Mouse (Mus musculus) limb, embryonic 14.5 days (tissue): ENCODE data around the gene Gm37419. TPM values are rescaled to one million over a fixed set of nuclear protein-coding genes. Genes with fewer than 3 reads are reported as not detected.

Experiments
- ATAC-seq: fragments of 200-750 bp; cut with Nextera tagmentation; 2 replicates; pipeline ENCODE4 v1.8.0; 2017; ENCODE audit warnings: low read depth, moderate number of reproducible peaks, moderate TSS enrichment; ENCODE audit not compliant: low FRiP score
- DNase-seq: peaks from one replicate; pipeline ENCODE4 v3.0.0-alpha.2; 2015; ENCODE audit warnings: low spot score
- H3K27ac ChIP-seq: fragments of 300-500 bp; sonication (generic); replicated peaks from 2 replicates; pipeline ENCODE4 v1.5.1; 2014; ENCODE audit warnings: low read depth, mild to moderate bottlenecking, low read length, moderate library complexity, mixed read lengths
- H3K27me3 ChIP-seq: fragments of 300-500 bp; sonication (generic); 2 replicates; pipeline ENCODE4 v1.6.1; 2014; ENCODE audit warnings: low read length, mixed read lengths; ENCODE audit not compliant: control insufficient read depth, insufficient read depth
- H3K36me3 ChIP-seq: fragments of 300-500 bp; sonication (generic); 2 replicates; pipeline ENCODE4 v1.6.1; 2014; ENCODE audit warnings: mild to moderate bottlenecking, low read length, moderate library complexity, mixed read lengths; ENCODE audit not compliant: control insufficient read depth, insufficient read depth
- H3K4me1 ChIP-seq: fragments of 300-500 bp; sonication (generic); 2 replicates; pipeline ENCODE4 v1.6.1; 2014; ENCODE audit warnings: antibody characterized with exemption, low read length, mixed read lengths; ENCODE audit not compliant: control insufficient read depth, insufficient read depth
- H3K4me2 ChIP-seq: fragments of 300-500 bp; sonication (generic); replicated peaks from 2 replicates; pipeline ENCODE4 v1.6.1; 2014; ENCODE audit warnings: low read depth, mild to moderate bottlenecking, low read length, moderate library complexity; ENCODE audit not compliant: severe bottlenecking
- H3K4me3 ChIP-seq: fragments of 300-500 bp; sonication (generic); replicated peaks from 2 replicates; pipeline ENCODE4 v1.5.1; 2014; ENCODE audit warnings: low read length
- H3K9ac ChIP-seq: fragments of 300-500 bp; sonication (generic); 2 replicates; pipeline ENCODE4 v1.6.1; 2014; ENCODE audit warnings: mild to moderate bottlenecking, low read depth, low read length, moderate library complexity; ENCODE audit not compliant: severe bottlenecking
- H3K9me3 ChIP-seq: fragments of 300-500 bp; sonication (generic); 2 replicates; pipeline ENCODE4 v1.6.1; 2016; ENCODE audit warnings: low read length; ENCODE audit not compliant: control insufficient read depth
- POLR2A ChIP-seq: fragments of 200-500 bp; IDR thresholded peaks from 2 replicates; pipeline ENCODE4 v1.8.0; 2012; ENCODE audit warnings: inconsistent platforms, mild to moderate bottlenecking, moderate library complexity, borderline replicate concordance; ENCODE audit not compliant: insufficient read depth, insufficient read length; ENCODE audit errors: extremely low read depth
- WGBS: fragments of 180-500 bp; shearing (Covaris S2); extraction: QIAGEN DNeasy Blood & Tissue Kit; methylation state at CpG from one replicate; pipeline ENCODE4 v1.1.7; 2014; 5-methylcytosine and 5-hydroxymethylcytosine counted together
- polyA plus RNA-seq, 2 experiments: library from polyadenylated mRNA; depleted of rRNA in 1 of 2; stranded (reverse) in 1 of 2; unstranded in 1 of 2; fragments of >200 nt; fragmentation: Nextera tagmentation in 1 of 2; extraction: Ambion mirVana in 1 of 2; gene quantifications; 2 replicates each; pipeline versions ENCODE4 v1.2.1 to v1.2.3; 2012 to 2014

Gm37419 gene
- polyA plus RNA-seq, 2 experiments, result not detected

- DNase-seq (no peak), ATAC-seq (no peak)
- WGBS, result 59% methylated on average over 6 of the region's 6 CpGs
- Histone ChIP-seq H3K36me3 (no peaks in the 10 kb centered on the region), H3K4me3 (no peak overlapping the region), H3K9ac (no peak overlapping the region), H3K27ac (no peak overlapping the region), H3K4me2 (no peak overlapping the region), H3K4me1 (peaks cover 10% of the 10 kb centered on the region), H3K27me3 (no peaks in the 10 kb centered on the region), H3K9me3 (no peaks in the 10 kb centered on the region)
- TF ChIP-seq POLR2A, result no peak
Measured at GRCm38 (mm10) chr16:23997912-23998311, 9.6 kb downstream of the Gm37419 start.

DNA sequence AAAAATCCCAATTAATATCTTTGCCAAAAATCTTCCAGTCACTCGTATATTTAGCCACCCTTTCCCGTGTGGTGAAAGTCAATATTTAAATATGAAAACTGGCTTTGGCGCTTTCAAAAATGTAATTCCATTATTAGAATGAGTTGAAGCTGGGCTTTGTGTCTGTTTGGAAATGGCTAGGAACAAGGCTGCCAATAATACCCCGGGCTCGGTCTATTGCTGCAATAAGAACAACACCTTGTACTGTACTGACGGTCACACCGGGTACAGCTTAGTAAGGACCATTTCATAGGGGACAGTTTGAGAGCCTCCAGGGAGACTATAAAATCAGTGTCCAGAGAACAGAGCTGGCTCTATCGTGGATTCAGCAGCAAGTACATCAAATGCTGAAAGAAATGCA lies 17.6 kb downstream of the Gm37419 start:
- 78% methylated on average over 8 of the region's 8 CpGs for WGBS
- Histone ChIP-seq H3K9me3 (no peaks in the 10 kb centered on the region), H3K4me1 (no peaks in the 10 kb centered on the region), H3K36me3 (no peaks in the 10 kb centered on the region), H3K4me2 (no peak overlapping the region), H3K4me3 (no peak overlapping the region), H3K27ac (no peak overlapping the region), H3K9ac (no peak overlapping the region), H3K27me3 (no peaks in the 10 kb centered on the region)
- DNase-seq (no peak), ATAC-seq (no peak)
- TF ChIP-seq POLR2A, result no peak

DNA sequence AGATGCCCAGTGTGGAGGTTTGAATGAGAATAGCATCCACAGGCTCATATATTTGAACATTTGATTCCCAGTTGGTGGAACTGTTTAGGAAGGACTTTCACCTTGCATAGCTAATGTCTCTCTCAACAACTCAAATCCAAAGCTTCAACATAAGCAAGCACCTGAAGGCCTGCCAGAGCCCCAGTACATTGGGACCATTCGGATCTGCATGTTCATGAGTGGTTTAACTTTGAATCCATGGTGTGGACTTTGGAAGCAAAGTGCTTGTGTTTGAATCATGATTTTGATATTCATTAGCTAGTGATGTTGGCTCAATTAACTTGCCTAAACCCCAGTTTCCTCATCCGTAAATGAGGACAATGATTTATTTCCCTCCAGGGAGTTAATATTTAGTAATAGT lies 21.6 kb downstream of the Gm37419 start:
- no peaks in the 10 kb centered on the region for H3K4me1 ChIP-seq
- H3K9me3 ChIP-seq, result no peaks in the 10 kb centered on the region
- no peak for TF ChIP-seq POLR2A
- no peak overlapping the region for H3K9ac ChIP-seq
- no peak for ATAC-seq
- H3K4me2 ChIP-seq, result no peak overlapping the region
- no peaks in the 10 kb centered on the region for H3K36me3 ChIP-seq
- no peak overlapping the region for H3K27ac ChIP-seq
- H3K27me3 ChIP-seq, result no peaks in the 10 kb centered on the region
- DNase-seq, result no peak
- 89% methylated on average over 2 of the region's 2 CpGs for WGBS
- no peak overlapping the region for H3K4me3 ChIP-seq

GRCm38 (mm10) chr16:24011306-24011705 lies 23.0 kb downstream of the Gm37419 start:
- no peak for TF ChIP-seq POLR2A
- 59% methylated on average over 3 of the region's 3 CpGs for WGBS
- Histone ChIP-seq H3K27ac (no peak overlapping the region), H3K27me3 (no peaks in the 10 kb centered on the region), H3K4me1 (no peaks in the 10 kb centered on the region), H3K9me3 (no peaks in the 10 kb centered on the region), H3K9ac (no peak overlapping the region), H3K4me3 (no peak overlapping the region), H3K4me2 (no peak overlapping the region), H3K36me3 (no peaks in the 10 kb centered on the region)
- ATAC-seq (no peak), DNase-seq (no peak)

GRCm38 (mm10) chr16:24012066-24012465 lies 23.8 kb downstream of the Gm37419 start:
- Histone ChIP-seq H3K4me1 (no peaks in the 10 kb centered on the region), H3K27me3 (no peaks in the 10 kb centered on the region)
- no peak for TF ChIP-seq POLR2A

GRCm38 (mm10) chr16:24014378-24014777 lies 26.1 kb downstream of the Gm37419 start:
- Histone ChIP-seq H3K27ac (no peak overlapping the region), H3K4me2 (no peak overlapping the region), H3K36me3 (no peaks in the 10 kb centered on the region), H3K4me1 (no peaks in the 10 kb centered on the region), H3K4me3 (no peak overlapping the region), H3K9ac (no peak overlapping the region), H3K27me3 (no peaks in the 10 kb centered on the region), H3K9me3 (no peaks in the 10 kb centered on the region)
- ATAC-seq, result no peak
- no peak for DNase-seq
- TF ChIP-seq POLR2A, result no peak
- 81% methylated on average over 3 of the region's 3 CpGs for WGBS

More at GRCm38 (mm10) chr16:24012066-24012465, 23.8 kb downstream of the Gm37419 start:
- ATAC-seq (no peak), DNase-seq (no peak)
- Histone ChIP-seq H3K9me3 (no peaks in the 10 kb centered on the region), H3K4me3 (no peak overlapping the region), H3K36me3 (no peaks in the 10 kb centered on the region), H3K27ac (no peak overlapping the region), H3K4me2 (no peak overlapping the region), H3K9ac (no peak overlapping the region)
- WGBS, result 43% methylated on average over 3 of the region's 3 CpGs
